Mouse (Mus musculus): ENCODE results near the gene Hapln2. TPM values are rescaled to one million over a fixed set of nuclear protein-coding genes. Genes with fewer than 3 reads are reported as not detected.

Hapln2 gene
- polyA plus RNA-seq (2014; fragmentation: Nextera tagmentation; extraction: Ambion mirVana): 0.58 TPM in 1 of 2 replicates, not detected in the other

- peaks cover 60% of the 10 kb centered on the region for H3K27me3 ChIP-seq (ENCODE audit: control insufficient read depth, insufficient read depth, low read length)
- no peaks in the 10 kb centered on the region for H3K36me3 ChIP-seq (ENCODE audit: control insufficient read depth, insufficient read depth, low read length)
- ATAC-seq (ENCODE audit: insufficient number of reproducible peaks, insufficient read depth, low FRiP score, low read depth): no peak
- no peak within 1 kb of the TSS for H3K4me3 ChIP-seq (ENCODE audit: control insufficient read depth in 1 of 2, insufficient read depth in 1 of 2, low read depth in 1 of 2, low read length in 2 of 2)
- H3K9ac ChIP-seq (ENCODE audit: low read length): no peak within 1 kb of the TSS
- 48% methylated on average over 5 of the region's 5 CpGs for WGBS
- H3K4me1 ChIP-seq (ENCODE audit: control insufficient read depth in 2 of 2, insufficient read depth in 2 of 2, low read length in 2 of 2): peaks cover 7 to 8% of the 10 kb centered on the region in 2 experiments; a peak in 3 of 4 replicates
- no peak within 1 kb of the TSS for H3K4me2 ChIP-seq (ENCODE audit: low read length)
- H3K9me3 ChIP-seq (ENCODE audit: control insufficient read depth, low read length): peaks cover 7% of the 10 kb centered on the region
- no peak within 1 kb of the TSS for H3K27ac ChIP-seq (replicated peaks in 1 of 2; ENCODE audit: control insufficient read depth in 1 of 2, insufficient read depth in 1 of 2, low read depth in 2 of 2, low read length in 2 of 2)
These were observed at the start of gene Hapln2 for GRCm38 (mm10) chr3:88027434-88028186. TSS of gene Hapln2 (minus strand) at chr3:88027583.

GRCm38 (mm10) chr3:88074766-88075165 is 47.4 kb upstream of the Hapln2 start:
- Histone ChIP-seq H3K9me3 (ENCODE audit: control insufficient read depth, low read length) (no peaks in the 10 kb centered on the region), H3K4me1 (ENCODE audit: control insufficient read depth in 2 of 2, insufficient read depth in 2 of 2, low read length in 2 of 2) (no peaks in the 10 kb centered on the region), H3K4me2 (ENCODE audit: low read length) (no peak overlapping the region), H3K27ac (replicated peaks in 1 of 2; ENCODE audit: control insufficient read depth in 1 of 2, insufficient read depth in 1 of 2, low read depth in 2 of 2, low read length in 2 of 2) (no peak overlapping the region), H3K36me3 (ENCODE audit: control insufficient read depth, insufficient read depth, low read length) (no peaks in the 10 kb centered on the region), H3K4me3 (ENCODE audit: control insufficient read depth in 1 of 2, insufficient read depth in 1 of 2, low read depth in 1 of 2, low read length in 2 of 2) (no peak overlapping the region), H3K27me3 (ENCODE audit: control insufficient read depth, insufficient read depth, low read length) (peaks cover 6% of the 10 kb centered on the region; the same call in 1 of the 2 replicates), H3K9ac (ENCODE audit: low read length) (no peak overlapping the region)
- no peak for ATAC-seq (ENCODE audit: insufficient number of reproducible peaks, insufficient read depth, low FRiP score, low read depth)
- 67% methylated on average over 8 of the region's 8 CpGs for WGBS

GRCm38 (mm10) chr3:88074351-88074750 is 47.0 kb upstream of the Hapln2 start:
- Histone ChIP-seq H3K4me3 (ENCODE audit: control insufficient read depth in 1 of 2, insufficient read depth in 1 of 2, low read depth in 1 of 2, low read length in 2 of 2) (no peak overlapping the region), H3K4me1 (ENCODE audit: control insufficient read depth in 2 of 2, insufficient read depth in 2 of 2, low read length in 2 of 2) (no peaks in the 10 kb centered on the region), H3K27me3 (ENCODE audit: control insufficient read depth, insufficient read depth, low read length) (peaks cover 6% of the 10 kb centered on the region; the same call in 1 of the 2 replicates), H3K36me3 (ENCODE audit: control insufficient read depth, insufficient read depth, low read length) (no peaks in the 10 kb centered on the region), H3K4me2 (ENCODE audit: low read length) (no peak overlapping the region), H3K9me3 (ENCODE audit: control insufficient read depth, low read length) (no peaks in the 10 kb centered on the region), H3K9ac (ENCODE audit: low read length) (no peak overlapping the region), H3K27ac (replicated peaks in 1 of 2; ENCODE audit: control insufficient read depth in 1 of 2, insufficient read depth in 1 of 2, low read depth in 2 of 2, low read length in 2 of 2) (no peak overlapping the region)
- no peak for ATAC-seq (ENCODE audit: insufficient number of reproducible peaks, insufficient read depth, low FRiP score, low read depth)
- WGBS: 62% methylated on average over 2 of the region's 2 CpGs

GRCm38 (mm10) chr3:88073631-88074030 is 46.2 kb upstream of the Hapln2 start:
- Histone ChIP-seq H3K9me3 (ENCODE audit: control insufficient read depth, low read length) (no peaks in the 10 kb centered on the region), H3K27ac (replicated peaks in 1 of 2; ENCODE audit: control insufficient read depth in 1 of 2, insufficient read depth in 1 of 2, low read depth in 2 of 2, low read length in 2 of 2) (no peak overlapping the region), H3K36me3 (ENCODE audit: control insufficient read depth, insufficient read depth, low read length) (no peaks in the 10 kb centered on the region), H3K4me1 (ENCODE audit: control insufficient read depth in 2 of 2, insufficient read depth in 2 of 2, low read length in 2 of 2) (no peaks in the 10 kb centered on the region), H3K4me2 (ENCODE audit: low read length) (no peak overlapping the region), H3K9ac (ENCODE audit: low read length) (no peak overlapping the region), H3K27me3 (ENCODE audit: control insufficient read depth, insufficient read depth, low read length) (peaks cover 6% of the 10 kb centered on the region; the same call in 1 of the 2 replicates), H3K4me3 (ENCODE audit: control insufficient read depth in 1 of 2, insufficient read depth in 1 of 2, low read depth in 1 of 2, low read length in 2 of 2) (no peak overlapping the region)
- no peak for ATAC-seq (ENCODE audit: insufficient number of reproducible peaks, insufficient read depth, low FRiP score, low read depth)
- WGBS: 57% methylated on average over 2 of the region's 2 CpGs

GRCm38 (mm10) chr3:88071783-88072182 is 44.4 kb upstream of the Hapln2 start:
- peaks cover 6% of the 10 kb centered on the region; the same call in 1 of the 2 replicates for H3K27me3 ChIP-seq (ENCODE audit: control insufficient read depth, insufficient read depth, low read length)
- no peak overlapping the region for H3K4me2 ChIP-seq (ENCODE audit: low read length)
- H3K27ac ChIP-seq (replicated peaks in 1 of 2; ENCODE audit: control insufficient read depth in 1 of 2, insufficient read depth in 1 of 2, low read depth in 2 of 2, low read length in 2 of 2): no peak overlapping the region
- WGBS: 0% methylated on average over 5 of the region's 5 CpGs
- no peaks in the 10 kb centered on the region for H3K36me3 ChIP-seq (ENCODE audit: control insufficient read depth, insufficient read depth, low read length)
- H3K4me3 ChIP-seq (ENCODE audit: control insufficient read depth in 1 of 2, insufficient read depth in 1 of 2, low read depth in 1 of 2, low read length in 2 of 2): no peak overlapping the region
- ATAC-seq (ENCODE audit: insufficient number of reproducible peaks, insufficient read depth, low FRiP score, low read depth): 0 out of 2 replicates have a peak, but pooled peaks have one; percentile 49
- H3K4me1 ChIP-seq (ENCODE audit: control insufficient read depth in 2 of 2, insufficient read depth in 2 of 2, low read length in 2 of 2): no peaks in the 10 kb centered on the region; a peak in 1 of 4 replicates
- no peaks in the 10 kb centered on the region for H3K9me3 ChIP-seq (ENCODE audit: control insufficient read depth, low read length)
- H3K9ac ChIP-seq (ENCODE audit: low read length): no peak overlapping the region

GRCm38 (mm10) chr3:88068386-88068785 is 41.0 kb upstream of the Hapln2 start:
- no peak for ATAC-seq (ENCODE audit: insufficient number of reproducible peaks, insufficient read depth, low FRiP score, low read depth)
- Histone ChIP-seq H3K27me3 (ENCODE audit: control insufficient read depth, insufficient read depth, low read length) (peaks cover 6% of the 10 kb centered on the region; the same call in 1 of the 2 replicates), H3K27ac (replicated peaks in 1 of 2; ENCODE audit: control insufficient read depth in 1 of 2, insufficient read depth in 1 of 2, low read depth in 2 of 2, low read length in 2 of 2) (no peak overlapping the region), H3K4me1 (ENCODE audit: control insufficient read depth in 2 of 2, insufficient read depth in 2 of 2, low read length in 2 of 2) (no peaks in the 10 kb centered on the region; a peak in 1 of 4 replicates), H3K4me3 (ENCODE audit: control insufficient read depth in 1 of 2, insufficient read depth in 1 of 2, low read depth in 1 of 2, low read length in 2 of 2) (no peak overlapping the region), H3K36me3 (ENCODE audit: control insufficient read depth, insufficient read depth, low read length) (no peaks in the 10 kb centered on the region), H3K9ac (ENCODE audit: low read length) (no peak overlapping the region), H3K4me2 (ENCODE audit: low read length) (no peak overlapping the region), H3K9me3 (ENCODE audit: control insufficient read depth, low read length) (no peaks in the 10 kb centered on the region)
- 31% methylated on average over 2 of the region's 2 CpGs for WGBS

GRCm38 (mm10) chr3:88057902-88058696 is 30.7 kb upstream of the Hapln2 start, which contains the start of gene Naxe:
TSS of gene Naxe (minus strand) at chr3:88058495.
- peak within 1 kb of the TSS; percentile 91 for H3K9ac ChIP-seq (ENCODE audit: low read length)
- H3K4me2 ChIP-seq (ENCODE audit: low read length): peak within 1 kb of the TSS; percentile 94
- H3K4me1 ChIP-seq (ENCODE audit: control insufficient read depth in 2 of 2, insufficient read depth in 2 of 2, low read length in 2 of 2): peaks cover 3 to 8% of the 10 kb centered on the region in 2 experiments; a peak in 2 of 4 replicates
- WGBS: under 1% methylated on average over 60 of the region's 60 CpGs
- peak; percentile 85 for ATAC-seq (ENCODE audit: insufficient number of reproducible peaks, insufficient read depth, low FRiP score, low read depth)
- H3K27ac ChIP-seq (replicated peaks in 1 of 2; ENCODE audit: control insufficient read depth in 1 of 2, insufficient read depth in 1 of 2, low read depth in 2 of 2, low read length in 2 of 2): peak within 1 kb of the TSS; percentile 47 to 72; a peak in 2 of 4 replicates
- peak within 1 kb of the TSS; percentile 88 to 94 for H3K4me3 ChIP-seq (ENCODE audit: control insufficient read depth in 1 of 2, insufficient read depth in 1 of 2, low read depth in 1 of 2, low read length in 2 of 2)
- H3K36me3 ChIP-seq (ENCODE audit: control insufficient read depth, insufficient read depth, low read length): peaks cover 40% of the 10 kb centered on the region
- H3K9me3 ChIP-seq (ENCODE audit: control insufficient read depth, low read length): no peaks in the 10 kb centered on the region
- no peaks in the 10 kb centered on the region for H3K27me3 ChIP-seq (ENCODE audit: control insufficient read depth, insufficient read depth, low read length)

Measured in heart, embryonic 14.5 days (tissue).